Mouse (Mus musculus) embryonic facial prominence, embryonic 15.5 days (tissue): Measurements from ENCODE around the gene Fam189b. TPM values are rescaled to one million over a fixed set of nuclear protein-coding genes. Genes with fewer than 3 reads are reported as not detected.
A peak's percentile ranks its signal among the peaks of the same experiment; 100 is the strongest.

Experiments used
- ATAC-seq: fragments of 200-750 bp; cut with Nextera tagmentation; 2 replicates; pipeline ENCODE4 v1.8.0; 2017; ENCODE audit warnings: low read depth, moderate TSS enrichment; ENCODE audit not compliant: insufficient number of reproducible peaks, low FRiP score, low TSS enrichment
- H3K27ac ChIP-seq: fragments of 300-500 bp; sonication (generic); replicated peaks from 2 replicates; pipeline ENCODE4 v1.5.1; 2015; ENCODE audit warnings: mild to moderate bottlenecking, inconsistent platforms
- H3K27me3 ChIP-seq: fragments of 300-500 bp; sonication (generic); 2 replicates; pipeline ENCODE4 v1.6.1; 2015; ENCODE audit warnings: inconsistent platforms
- H3K36me3 ChIP-seq: fragments of 300-500 bp; sonication (generic); 2 replicates; pipeline ENCODE4 v1.6.1; 2015; ENCODE audit warnings: mild to moderate bottlenecking, inconsistent platforms
- H3K4me1 ChIP-seq: fragments of 300-500 bp; sonication (generic); 2 replicates; pipeline ENCODE4 v1.6.1; 2015; ENCODE audit warnings: inconsistent platforms
- H3K4me2 ChIP-seq: fragments of 300-500 bp; sonication (generic); replicated peaks from 2 replicates; pipeline ENCODE4 v1.6.1; 2015; ENCODE audit warnings: mild to moderate bottlenecking, inconsistent platforms
- H3K4me3 ChIP-seq: fragments of 300-500 bp; sonication (generic); replicated peaks from 2 replicates; pipeline ENCODE4 v1.5.1; 2015; ENCODE audit warnings: mild to moderate bottlenecking, inconsistent platforms
- H3K9ac ChIP-seq: fragments of 300-500 bp; sonication (generic); 2 replicates; pipeline ENCODE4 v1.6.1; 2015; ENCODE audit warnings: inconsistent platforms
- H3K9me3 ChIP-seq: fragments of 300-500 bp; sonication (generic); replicated peaks from 2 replicates; pipeline ENCODE4 v1.6.1; 2016; ENCODE audit warnings: inconsistent platforms
- WGBS: fragments of 180-500 bp; shearing (Covaris S2); methylation state at CpG from one replicate; pipeline ENCODE4 v1.1.7; 2015; 5-methylcytosine and 5-hydroxymethylcytosine counted together
- polyA plus RNA-seq: library from polyadenylated mRNA; unstranded; fragments of >200 nt; fragmentation: Nextera tagmentation; extraction: Ambion mirVana; gene quantifications from 2 replicates; pipeline ENCODE4 v1.2.1, GENCODE M21; 2015

Fam189b gene
- polyA plus RNA-seq, 1 experiment from 2014 or later, result 37.0 TPM

- Histone ChIP-seq H3K4me2 (no peak overlapping the region), H3K9me3 (no peaks in the 10 kb centered on the region), H3K9ac (no peak overlapping the region), H3K4me1 (peaks cover 17% of the 10 kb centered on the region), H3K27me3 (no peaks in the 10 kb centered on the region), H3K27ac (no peak overlapping the region), H3K4me3 (no peak overlapping the region), H3K36me3 (peaks cover 77% of the 10 kb centered on the region)
- no peak for ATAC-seq
- WGBS, result 89% methylated on average over 11 of the region's 11 CpGs
These were observed 8.1 kb upstream of the Fam189b start for GRCm38 (mm10) chr3:89174844-89175243.

- Histone ChIP-seq H3K9ac (no peak overlapping the region), H3K36me3 (peaks cover 77% of the 10 kb centered on the region), H3K27me3 (no peaks in the 10 kb centered on the region), H3K27ac (no peak overlapping the region), H3K4me3 (no peak overlapping the region), H3K9me3 (no peaks in the 10 kb centered on the region), H3K4me1 (peaks cover 17% of the 10 kb centered on the region), H3K4me2 (no peak overlapping the region)
- ATAC-seq, result no peak
- WGBS, result 93% methylated on average over 10 of the region's 10 CpGs
These were observed 7.4 kb upstream of the Fam189b start for GRCm38 (mm10) chr3:89175544-89175943.

GRCm38 (mm10) chr3:89176421-89176820, 6.5 kb upstream of the Fam189b start:
- Histone ChIP-seq H3K9ac (no peak overlapping the region), H3K27me3 (no peaks in the 10 kb centered on the region), H3K36me3 (peaks cover 78% of the 10 kb centered on the region), H3K9me3 (no peaks in the 10 kb centered on the region), H3K4me2 (no peak overlapping the region), H3K4me1 (peaks cover 17% of the 10 kb centered on the region), H3K4me3 (no peak overlapping the region), H3K27ac (no peak overlapping the region)
- WGBS, result 82% methylated on average over 7 of the region's 7 CpGs
- no peak for ATAC-seq

- Histone ChIP-seq H3K4me2 (peak within 1 kb of the TSS; percentile 76), H3K4me1 (peaks cover 17% of the 10 kb centered on the region), H3K27me3 (no peaks in the 10 kb centered on the region), H3K9me3 (no peaks in the 10 kb centered on the region), H3K4me3 (peak within 1 kb of the TSS; percentile 81), H3K36me3 (peaks cover 79% of the 10 kb centered on the region), H3K9ac (peak within 1 kb of the TSS; percentile 78), H3K27ac (peak within 1 kb of the TSS; percentile 78)
- ATAC-seq, result peak; percentile 94
- under 1% methylated on average over 43 of the region's 43 CpGs for WGBS
These were observed 5.5 kb upstream of the Fam189b start, which contains the start of gene Scamp3 for GRCm38 (mm10) chr3:89177242-89178106. Gene Scamp3 (plus strand): TSS chr3:89177473.

- peaks cover 20% of the 10 kb centered on the region for H3K4me1 ChIP-seq
- H3K9me3 ChIP-seq, result no peaks in the 10 kb centered on the region
- H3K27me3 ChIP-seq, result no peaks in the 10 kb centered on the region
- peak overlapping the region; percentile 81 for H3K4me3 ChIP-seq
- peak overlapping the region; percentile 76 for H3K4me2 ChIP-seq
- WGBS, result 3% methylated on average over 6 of the region's 6 CpGs
- peak overlapping the region; percentile 78 for H3K9ac ChIP-seq
- ATAC-seq, result no peak
- peaks cover 74% of the 10 kb centered on the region for H3K36me3 ChIP-seq
- H3K27ac ChIP-seq, result peak overlapping the region; percentile 78
These were observed 4.9 kb upstream of the Fam189b start for GRCm38 (mm10) chr3:89178107-89178385.

- H3K36me3 ChIP-seq, result peaks cover 64% of the 10 kb centered on the region
- peaks cover 27% of the 10 kb centered on the region for H3K4me1 ChIP-seq
- no peak for ATAC-seq
- no peak overlapping the region for H3K27ac ChIP-seq
- no peak overlapping the region for H3K9ac ChIP-seq
- peak overlapping the region; percentile 76 for H3K4me2 ChIP-seq
- WGBS, result 85% methylated on average over 11 of the region's 11 CpGs
- no peaks in the 10 kb centered on the region for H3K9me3 ChIP-seq
- H3K27me3 ChIP-seq, result no peaks in the 10 kb centered on the region
- peak overlapping the region; percentile 81; the same call in 1 of the 2 replicates for H3K4me3 ChIP-seq
These were observed 3.9 kb upstream of the Fam189b start for GRCm38 (mm10) chr3:89179056-89179455.

GRCm38 (mm10) chr3:89181749-89182500, 1.0 kb upstream of the Fam189b start:
- Histone ChIP-seq H3K9ac (no peak overlapping the region), H3K4me1 (peaks cover 41% of the 10 kb centered on the region), H3K9me3 (no peaks in the 10 kb centered on the region), H3K4me3 (no peak overlapping the region), H3K27me3 (no peaks in the 10 kb centered on the region), H3K4me2 (no peak overlapping the region), H3K36me3 (peaks cover 37% of the 10 kb centered on the region), H3K27ac (no peak overlapping the region)
- ATAC-seq, result no peak
- 92% methylated on average over 27 of the region's 27 CpGs for WGBS

- Histone ChIP-seq H3K9ac (no peak overlapping the region), H3K27ac (peak overlapping the region; percentile 89; the same call in 1 of the 2 replicates), H3K27me3 (no peaks in the 10 kb centered on the region), H3K9me3 (no peaks in the 10 kb centered on the region), H3K4me1 (peaks cover 44% of the 10 kb centered on the region), H3K36me3 (peaks cover 38% of the 10 kb centered on the region), H3K4me2 (peak overlapping the region; percentile 92), H3K4me3 (peak overlapping the region; percentile 69)
- 55% methylated on average over 7 of the region's 7 CpGs for WGBS
- no peak for ATAC-seq
These were observed 349 bp upstream of the Fam189b start for GRCm38 (mm10) chr3:89182531-89183057.

- no peaks in the 10 kb centered on the region for H3K27me3 ChIP-seq
- H3K36me3 ChIP-seq, result peaks cover 50% of the 10 kb centered on the region
- H3K4me3 ChIP-seq, result peak overlapping the region; percentile 69
- peak overlapping the region; percentile 65 for H3K9ac ChIP-seq
- H3K9me3 ChIP-seq, result no peaks in the 10 kb centered on the region
- H3K27ac ChIP-seq, result no peak overlapping the region
- ATAC-seq, result no peak
- whole genome bisulfite sequencing, result 73% methylated on average over 6 of the region's 6 CpGs
- H3K4me1 ChIP-seq, result peaks cover 35% of the 10 kb centered on the region
- H3K4me2 ChIP-seq, result peak overlapping the region; percentile 92
These were observed 994 bp downstream of the Fam189b start for GRCm38 (mm10) chr3:89183959-89184315.

GRCm38 (mm10) chr3:89187197-89187596, 4.3 kb downstream of the Fam189b start:
- Histone ChIP-seq H3K9ac (no peak overlapping the region), H3K4me3 (no peak overlapping the region), H3K27me3 (no peaks in the 10 kb centered on the region), H3K36me3 (peaks cover 20% of the 10 kb centered on the region), H3K4me1 (peaks cover 31% of the 10 kb centered on the region), H3K9me3 (no peaks in the 10 kb centered on the region), H3K27ac (no peak overlapping the region), H3K4me2 (no peak overlapping the region)
- 38% methylated on average over 23 of the region's 23 CpGs for WGBS
- no peak for ATAC-seq

- WGBS, result 71% methylated on average over 18 of the region's 18 CpGs
- Histone ChIP-seq H3K9ac (no peak overlapping the region), H3K4me2 (no peak overlapping the region), H3K27ac (no peak overlapping the region), H3K9me3 (no peaks in the 10 kb centered on the region), H3K4me1 (peaks cover 28% of the 10 kb centered on the region), H3K36me3 (peaks cover 16% of the 10 kb centered on the region), H3K27me3 (no peaks in the 10 kb centered on the region), H3K4me3 (no peak overlapping the region)
- no peak for ATAC-seq
These were observed 4.9 kb downstream of the Fam189b start for GRCm38 (mm10) chr3:89187690-89188477.
